Mouse (Mus musculus): ENCODE results near the gene Smcp.

GRCm38 (mm10) chr3:92583164-92583826 lies 5.5 kb downstream of the Smcp start:
- TF ChIP-seq CTCF (IDR thresholded peaks at IDR 0.05; ENCODE audit: borderline replicate concordance, control insufficient read depth, extremely low read depth, insufficient read depth, low read length, poor library complexity) (no peak), POLR2A (IDR thresholded peaks at IDR 0.05; ENCODE audit: control insufficient read depth, extremely low read depth, insufficient read depth, low read length, poor library complexity) (no peak)

Data from thymus, adult 2 months (tissue).